22 mouse cellular contexts compared by ENCODE assay signal in the genomic region with DNA sequence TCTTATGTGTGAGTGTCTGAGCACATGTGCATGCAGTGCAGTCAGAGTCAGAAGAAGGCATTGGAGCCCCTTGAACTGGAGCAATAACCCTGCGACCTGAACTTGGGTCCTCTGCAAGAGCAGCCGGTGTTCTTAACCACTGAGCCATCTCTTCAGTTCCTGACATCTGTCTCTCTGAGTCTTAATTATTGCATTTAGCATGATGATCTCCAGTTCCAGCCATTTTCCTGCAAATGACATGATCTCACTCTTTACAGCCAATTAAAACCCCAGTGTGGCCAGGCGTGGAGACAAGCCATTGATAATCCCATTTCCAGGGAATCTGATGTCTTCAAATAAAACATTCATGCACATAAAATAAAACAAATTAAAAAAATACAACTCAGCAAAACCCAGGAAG. TPM values are rescaled to one million over a fixed set of nuclear protein-coding genes. Genes with fewer than 3 reads are reported as not detected.
DNase-seq lines count a peak whose midpoint lies in the region; ATAC-seq lines count a peak whose summit lies in the region.
"Had no signal": no experiment of that assay in that cellular context is flagged by ENCODE, and none has a peak within 500 bp of the region (broad histone marks: within the 10 kb centered on the region; RNA-seq: fewer than 3 reads in every experiment).

No protein-coding gene starts in this region.

- no peak overlapping the region for H3K4me2 ChIP-seq in heart, embryonic 12.5 days
- H3K4me2 ChIP-seq in intestine, embryonic 14.5 days (ENCODE audit: low read length), result no peak overlapping the region
- no peak overlapping the region for H3K4me2 ChIP-seq in intestine, embryonic 16.5 days (ENCODE audit: low read depth, low read length)
- H3K4me2 ChIP-seq in limb, embryonic 12.5 days, result no peak overlapping the region

- H3K9ac ChIP-seq in heart, embryonic 12.5 days, result no peak overlapping the region
- no peak overlapping the region for H3K9ac ChIP-seq in intestine, embryonic 14.5 days (ENCODE audit: low read length)
- H3K9ac ChIP-seq in intestine, embryonic 16.5 days (ENCODE audit: low read depth, low read length), result no peak overlapping the region
- H3K9ac ChIP-seq in limb, embryonic 12.5 days (replicated peaks), result no peak overlapping the region

- 80% methylated on average over 3 of the region's 3 CpGs for WGBS in heart, embryonic 12.5 days
- 61% methylated on average over 3 of the region's 3 CpGs for WGBS in intestine, embryonic 14.5 days
- WGBS in intestine, embryonic 16.5 days, result 77% methylated on average over 3 of the region's 3 CpGs
- WGBS in embryonic facial prominence, embryonic 10.5 days, result 67% methylated on average over 3 of the region's 3 CpGs
- 61% methylated on average over 3 of the region's 3 CpGs for WGBS in limb, embryonic 12.5 days

- no peak for ATAC-seq in heart, embryonic 12.5 days (ENCODE audit: insufficient number of reproducible peaks, low FRiP score)
- ATAC-seq in intestine, embryonic 14.5 days (replicated peaks; ENCODE audit: low FRiP score, low TSS enrichment, low read depth), result no peak
- ATAC-seq in intestine, embryonic 16.5 days, result no peak
- ATAC-seq in limb, embryonic 12.5 days (ENCODE audit: insufficient number of reproducible peaks, insufficient read depth, low FRiP score, low TSS enrichment, low read depth), result no peak
- ATAC-seq: forebrain, embryonic 16.5 days; Patski had no signal

- H3K27me3 ChIP-seq in heart, embryonic 12.5 days (replicated peaks), result peaks cover 9% of the 10 kb centered on the region
- H3K27me3 ChIP-seq in intestine, embryonic 14.5 days (replicated peaks; ENCODE audit: control insufficient read depth, insufficient read depth, low read length), result peaks cover 7% of the 10 kb centered on the region
- H3K27me3 ChIP-seq in intestine, embryonic 16.5 days (replicated peaks; ENCODE audit: control insufficient read depth, insufficient read depth, low read length), result 0 out of 2 replicates have a peak, but pooled peaks cover 2% of the 10 kb centered on the region
- H3K27me3 ChIP-seq in embryonic facial prominence, embryonic 10.5 days (replicated peaks; ENCODE audit: low read depth, poor library complexity, severe bottlenecking), result peaks cover 14% of the 10 kb centered on the region
- H3K27me3 ChIP-seq in limb, embryonic 12.5 days, result peaks cover 12% of the 10 kb centered on the region; the same call in 1 of the 2 replicates
- H3K27me3 ChIP-seq: Patski had no signal

- H3K4me1 ChIP-seq in heart, embryonic 12.5 days (replicated peaks), result peaks cover 31% of the 10 kb centered on the region
- peaks cover 19% of the 10 kb centered on the region for H3K4me1 ChIP-seq in intestine, embryonic 14.5 days (replicated peaks; ENCODE audit: control insufficient read depth, insufficient read depth, low read length)
- peaks cover 17% of the 10 kb centered on the region for H3K4me1 ChIP-seq in intestine, embryonic 16.5 days (ENCODE audit: control insufficient read depth, insufficient read depth, low read length)
- H3K4me1 ChIP-seq in embryonic facial prominence, embryonic 10.5 days, result peaks cover 34% of the 10 kb centered on the region
- H3K4me1 ChIP-seq in limb, embryonic 12.5 days (replicated peaks), result peaks cover 30% of the 10 kb centered on the region
- H3K4me1 ChIP-seq: liver, embryonic 13.5 days had no signal

- no peaks in the 10 kb centered on the region for H3K9me3 ChIP-seq in heart, embryonic 12.5 days (replicated peaks)
- no peaks in the 10 kb centered on the region for H3K9me3 ChIP-seq in intestine, embryonic 14.5 days (ENCODE audit: control insufficient read depth, low read length)
- H3K9me3 ChIP-seq in intestine, embryonic 16.5 days (ENCODE audit: control insufficient read depth, low read length), result no peaks in the 10 kb centered on the region
- H3K9me3 ChIP-seq in embryonic facial prominence, embryonic 10.5 days, result no peaks in the 10 kb centered on the region
- no peaks in the 10 kb centered on the region for H3K9me3 ChIP-seq in limb, embryonic 12.5 days
- H3K9me3 ChIP-seq: embryonic facial prominence, embryonic 13.5 days; liver, embryonic 13.5 days; megakaryocyte, embryonic 14.5 days had no signal

- DNase-seq in heart, postnatal 14 days, result no peak
- no peak for DNase-seq in intestine, embryonic 14.5 days (ENCODE audit: low spot score)
- DNase-seq in embryonic facial prominence, embryonic 10.5 days (ENCODE audit: low spot score), result no peak
- DNase-seq in left cerebral cortex, adult 8-10 months (ENCODE audit: low spot score in 2 of 2), result no peak
- no peak for DNase-seq in T-cell, adult 2 months (ENCODE audit: low spot score)
- DNase-seq: adrenal gland, adult 2 months; cerebellum, adult 11-12 months; gastrocnemius, postnatal 36 days; kidney, adult 2 months; kidney, postnatal 10 days; liver, embryonic 13.5 days; lung, adult 2 months; thymus, adult 2 months had no signal

- no peaks in the 10 kb centered on the region for H3K36me3 ChIP-seq in heart, embryonic 12.5 days
- H3K36me3 ChIP-seq in intestine, embryonic 14.5 days (ENCODE audit: control insufficient read depth, insufficient read depth, low read length), result no peaks in the 10 kb centered on the region
- no peaks in the 10 kb centered on the region for H3K36me3 ChIP-seq in intestine, embryonic 16.5 days (ENCODE audit: control insufficient read depth, insufficient read depth, low read length)
- H3K36me3 ChIP-seq in embryonic facial prominence, embryonic 10.5 days (replicated peaks), result no peaks in the 10 kb centered on the region
- H3K36me3 ChIP-seq in limb, embryonic 12.5 days, result no peaks in the 10 kb centered on the region
- H3K36me3 ChIP-seq: embryonic facial prominence, embryonic 13.5 days; liver, embryonic 13.5 days had no signal

- H3K27ac ChIP-seq in heart, embryonic 12.5 days (ENCODE audit: poor library complexity, severe bottlenecking), result peak overlapping the region; percentile 5; the same call in 1 of the 2 replicates
- peak overlapping the region; percentile 89; the same call in 1 of the 2 replicates for H3K27ac ChIP-seq in intestine, embryonic 14.5 days (ENCODE audit: low read depth)
- H3K27ac ChIP-seq in intestine, embryonic 16.5 days (ENCODE audit: low read length), result no peak overlapping the region
- H3K27ac ChIP-seq in embryonic facial prominence, embryonic 10.5 days (replicated peaks), result peak overlapping the region; percentile 92
- H3K27ac ChIP-seq in limb, embryonic 12.5 days, result peak overlapping the region; percentile 4; the same call in 1 of the 2 replicates
- H3K27ac ChIP-seq: liver, embryonic 13.5 days had no signal

- H3K4me3 ChIP-seq in heart, embryonic 12.5 days, result no peak overlapping the region
- H3K4me3 ChIP-seq in intestine, embryonic 14.5 days (ENCODE audit: low read depth, low read length), result no peak overlapping the region
- no peak overlapping the region for H3K4me3 ChIP-seq in intestine, embryonic 16.5 days (ENCODE audit: low read length)
- no peak overlapping the region for H3K4me3 ChIP-seq in embryonic facial prominence, embryonic 10.5 days
- no peak overlapping the region for H3K4me3 ChIP-seq in limb, embryonic 12.5 days (replicated peaks)

- intact Hi-C loops in heart, postnatal 14 days (cut with DNase I), result loop anchor here (2.0 to 5.0 kb wide), 2 partner anchors 16 to 36 kb away; no protein-coding TSS in a partner anchor

RNA-seq across cellular contexts. Expression of a gene that starts 5.6 kb away (rescaled TPM):
- polyA plus RNA-seq in heart, embryonic 12.5 days (2016; fragmentation: Nextera tagmentation; extraction: Ambion mirVana), result 1.1 and 1.4 TPM in 2 replicates
- total RNA-seq in heart, postnatal 14 days (2021), result not detected
- polyA plus RNA-seq in intestine, embryonic 14.5 days (2014; fragmentation: Nextera tagmentation; extraction: Ambion mirVana), result 1.7 and 3.4 TPM in 2 replicates
- polyA plus RNA-seq in intestine, embryonic 16.5 days (2015; fragmentation: Nextera tagmentation; extraction: Ambion mirVana), result 0.72 and 0.99 TPM in 2 replicates
- polyA plus RNA-seq in embryonic facial prominence, embryonic 10.5 days (2016; fragmentation: Nextera tagmentation; extraction: Ambion mirVana), result 4.0 and 5.6 TPM in 2 replicates
- 8.1 and 9.4 TPM in 2 replicates for polyA plus RNA-seq in limb, embryonic 12.5 days (2016; fragmentation: Nextera tagmentation; extraction: Ambion mirVana)
- total RNA-seq in left cerebral cortex, adult 8-10 months (2022), result not detected
- total RNA-seq: gastrocnemius, postnatal 36 days; layer of hippocampus, postnatal 10 days had no signal
- polyA plus RNA-seq: Patski; small intestine, adult 2 months; thymus, adult 2 months had no signal

RNA-seq across cellular contexts. Expression of a gene that starts 18.0 kb away (rescaled TPM):
- polyA plus RNA-seq in heart, embryonic 12.5 days (2016; fragmentation: Nextera tagmentation; extraction: Ambion mirVana), result 66.1 and 67.6 TPM in 2 replicates
- 10 to 100 TPM; 12.7 to 13.9 TPM for total RNA-seq in heart, postnatal 14 days (2021)
- 40.0 and 46.4 TPM in 2 replicates for polyA plus RNA-seq in intestine, embryonic 14.5 days (2014; fragmentation: Nextera tagmentation; extraction: Ambion mirVana)
- polyA plus RNA-seq in intestine, embryonic 16.5 days (2015; fragmentation: Nextera tagmentation; extraction: Ambion mirVana), result 33.0 and 34.9 TPM in 2 replicates
- 39.7 and 40.1 TPM in 2 replicates for polyA plus RNA-seq in embryonic facial prominence, embryonic 10.5 days (2016; fragmentation: Nextera tagmentation; extraction: Ambion mirVana)
- 62.0 and 62.9 TPM in 2 replicates for polyA plus RNA-seq in limb, embryonic 12.5 days (2016; fragmentation: Nextera tagmentation; extraction: Ambion mirVana)
- 1 to 10 TPM; 3.7 to 5.1 (median 4.5) TPM for total RNA-seq in left cerebral cortex, adult 8-10 months (2022)
- polyA plus RNA-seq: Patski had no signal
